Mouse (Mus musculus): Measurements from ENCODE around the gene Pcolce2. TPM values are rescaled to one million over a fixed set of nuclear protein-coding genes. Genes with fewer than 3 reads are reported as not detected.

The Pcolce2 gene
- polyA plus RNA-seq, 1 experiment: 31.5 TPM

DNA sequence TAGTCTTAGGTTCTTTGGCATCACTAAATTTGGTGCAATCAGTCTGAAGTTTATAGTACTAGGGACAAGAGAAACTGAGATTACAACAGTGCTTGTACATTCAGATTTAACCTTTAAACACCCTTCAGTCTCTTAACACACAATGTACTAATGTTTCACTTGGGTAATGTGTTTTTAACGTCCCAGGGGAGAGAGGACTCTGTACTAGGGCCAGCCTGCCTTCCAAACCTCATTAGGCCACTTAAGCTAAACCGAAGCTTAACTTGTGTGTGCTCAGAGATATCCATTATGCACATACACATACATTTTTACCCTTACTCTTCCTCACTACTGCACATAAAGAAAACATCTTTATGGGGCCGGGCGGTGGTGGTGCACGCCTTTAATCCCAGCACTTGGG is 109.9 kb downstream of the Pcolce2 start:
- 82% methylated on average over 5 of the region's 5 CpGs for WGBS
- no peak for TF ChIP-seq POLR2A (IDR thresholded peaks at IDR 0.05; ENCODE audit: borderline replicate concordance, extremely low read depth, low read depth, low read length)
- TF ChIP-seq CTCF (IDR thresholded peaks at IDR 0.05; ENCODE audit: insufficient read depth, low read length): no peak
- Histone ChIP-seq H3K4me1 (ENCODE audit: control insufficient read depth, insufficient read depth, low read length) (no peaks in the 10 kb centered on the region; the same call in 1 of the 2 replicates), H3K4me3 (replicated peaks; ENCODE audit: extremely low read depth, low read depth, low read length) (no peak overlapping the region)
- no peak for DNase-seq

Other genes with a start within 250 kb of the Pcolce2 start
- gene Chst2, start 230.9 kb upstream of the Pcolce2 start, polyA plus RNA-seq (2012; rRNA removed): 8.8 and 9.5 TPM in 2 replicates
- 1.7 and 3.7 TPM in 2 replicates for gene U2surp, start 125.6 kb upstream of the Pcolce2 start, polyA plus RNA-seq (2012; rRNA removed)
- gene Paqr9, start 77.9 kb upstream of the Pcolce2 start, polyA plus RNA-seq (2012; rRNA removed): 1.8 and 2.0 TPM in 2 replicates
- gene Trpc1, start 112.8 kb downstream of the Pcolce2 start, polyA plus RNA-seq (2012; rRNA removed): 5.7 and 6.4 TPM in 2 replicates
- 1.9 and 3.8 TPM in 2 replicates for gene Pls1, start 207.7 kb downstream of the Pcolce2 start, polyA plus RNA-seq (2012; rRNA removed)
- 1.4 and 2.1 TPM in 2 replicates for gene Atr, start 220.0 kb downstream of the Pcolce2 start, polyA plus RNA-seq (2012; rRNA removed)

Data from lung, adult 2 months (tissue).